Mouse (Mus musculus): ENCODE results near the gene Wdr46. TPM values are rescaled to one million over a fixed set of nuclear protein-coding genes. Genes with fewer than 3 reads are reported as not detected.
"Not testable (repeated sequence)": the region's sequence is repeated elsewhere in the genome, so short reads cannot be mapped to it uniquely, and the experiment has no call there.

The Wdr46 gene
- polyA plus RNA-seq, 1 experiment, result 20.5 TPM

- no peaks in the 10 kb centered on the region for H3K27me3 ChIP-seq (ENCODE audit: control insufficient read depth, insufficient read depth, low read length)
- peaks cover 23% of the 10 kb centered on the region for H3K36me3 ChIP-seq (ENCODE audit: control insufficient read depth, insufficient read depth, low read length)
- TF ChIP-seq CTCF (IDR thresholded peaks at IDR 0.05; ENCODE audit: extremely low read depth, insufficient read depth, insufficient read length, insufficient replicate concordance) (no peak), POLR2A (IDR thresholded peaks at IDR 0.05; ENCODE audit: low read depth, low read length) (no peak)
- no peak overlapping the region for H3K27ac ChIP-seq (ENCODE audit: insufficient read depth, low read length)
- DNase-seq (ENCODE audit: low read depth in 1 of 2, low spot score in 2 of 2), result no peak
- WGBS, result 74% methylated on average over 3 of the region's 3 CpGs
- H3K4me1 ChIP-seq (ENCODE audit: control insufficient read depth, insufficient read depth, insufficient read length), result peaks cover 6% of the 10 kb centered on the region; the same call in 1 of the 2 replicates
- H3K4me3 ChIP-seq (ENCODE audit: extremely low read depth, insufficient read depth, insufficient read length), result no peak overlapping the region
Measured at GRCm38 (mm10) chr17:33995651-33996050, 55.2 kb downstream of the Wdr46 start.

GRCm38 (mm10) chr17:33997025-33997424 is 56.6 kb downstream of the Wdr46 start:
- not testable (repeated sequence) for H3K27ac ChIP-seq (ENCODE audit: insufficient read depth, low read length); H3K27me3 ChIP-seq (ENCODE audit: control insufficient read depth, insufficient read depth, low read length); H3K4me3 ChIP-seq (ENCODE audit: extremely low read depth, insufficient read depth, insufficient read length); DNase-seq (ENCODE audit: low read depth in 1 of 2, low spot score in 2 of 2)
- Histone ChIP-seq H3K4me1 (ENCODE audit: control insufficient read depth, insufficient read depth, insufficient read length) (peaks cover 10% of the 10 kb centered on the region; the same call in 1 of the 2 replicates), H3K36me3 (ENCODE audit: control insufficient read depth, insufficient read depth, low read length) (peaks cover 23% of the 10 kb centered on the region)
- 93% methylated on average over 2 of the region's 2 CpGs for WGBS

GRCm38 (mm10) chr17:33998697-33999096 is 58.2 kb downstream of the Wdr46 start:
- H3K27ac ChIP-seq (ENCODE audit: insufficient read depth, low read length); DNase-seq (ENCODE audit: low read depth in 1 of 2, low spot score in 2 of 2); H3K27me3 ChIP-seq (ENCODE audit: control insufficient read depth, insufficient read depth, low read length): not testable (repeated sequence)
- peaks cover 23% of the 10 kb centered on the region for H3K36me3 ChIP-seq (ENCODE audit: control insufficient read depth, insufficient read depth, low read length)
- peak overlapping the region; percentile 87 for H3K4me3 ChIP-seq (ENCODE audit: extremely low read depth, insufficient read depth, insufficient read length)
- peaks cover 10% of the 10 kb centered on the region; the same call in 1 of the 2 replicates for H3K4me1 ChIP-seq (ENCODE audit: control insufficient read depth, insufficient read depth, insufficient read length)
- WGBS, result 13% methylated on average over 5 of the region's 5 CpGs

Other genes with a start within 250 kb of the Wdr46 start
- 194 and 290 TPM in 2 replicates for gene March2, start 222.0 kb upstream of the Wdr46 start, polyA plus RNA-seq (2012; rRNA removed)
- gene Rab11b, start 180.1 kb upstream of the Wdr46 start, polyA plus RNA-seq (2012; rRNA removed), result 225 and 270 TPM in 2 replicates
- gene Angptl4, start 158.8 kb upstream of the Wdr46 start, polyA plus RNA-seq (2012; rRNA removed), result 15.6 and 21.5 TPM in 2 replicates
- 56.8 and 74.6 TPM in 2 replicates for gene Kank3, start 130.1 kb upstream of the Wdr46 start, polyA plus RNA-seq (2012; rRNA removed)
- 746 and 860 TPM in 2 replicates for gene Rps28, start 116.1 kb upstream of the Wdr46 start, polyA plus RNA-seq (2012; rRNA removed)
- 158 and 201 TPM in 2 replicates for gene Ndufa7, start 116.1 kb upstream of the Wdr46 start, polyA plus RNA-seq (2012; rRNA removed)
- gene Cd320, start 97.6 kb upstream of the Wdr46 start, polyA plus RNA-seq (2012; rRNA removed), result 11.6 and 19.2 TPM in 2 replicates
- 3.2 and 9.3 TPM in 2 replicates for gene Gm7029, start 66.8 kb upstream of the Wdr46 start, polyA plus RNA-seq (2012; rRNA removed)
- 11.5 and 15.3 TPM in 2 replicates for gene Kifc1, start 50.0 kb upstream of the Wdr46 start, polyA plus RNA-seq (2012; rRNA removed)
- gene Platr17, start 35.5 kb upstream of the Wdr46 start, polyA plus RNA-seq (2012; rRNA removed), result 0.47 and 0.68 TPM in 2 replicates
- 56.8 and 65.6 TPM in 2 replicates for gene Daxx, start 31.2 kb upstream of the Wdr46 start, polyA plus RNA-seq (2012; rRNA removed)
- 188 and 240 TPM in 2 replicates for gene Tapbp, start 24.8 kb upstream of the Wdr46 start, polyA plus RNA-seq (2012; rRNA removed)
- gene Zbtb22, start 24.8 kb upstream of the Wdr46 start, polyA plus RNA-seq (2012; rRNA removed), result 62.9 and 122 TPM in 2 replicates
- gene Rgl2, start 11.1 kb upstream of the Wdr46 start, polyA plus RNA-seq (2012; rRNA removed), result 234 and 301 TPM in 2 replicates
- gene Pfdn6, start 317 bp upstream of the Wdr46 start, polyA plus RNA-seq (2012; rRNA removed), result 13.8 and 16.0 TPM in 2 replicates
- gene B3galt4, start 10.8 kb downstream of the Wdr46 start, polyA plus RNA-seq (2012; rRNA removed), result 18.9 and 20.6 TPM in 2 replicates
- 58.0 and 73.2 TPM in 2 replicates for gene Vps52, start 15.2 kb downstream of the Wdr46 start, polyA plus RNA-seq (2012; rRNA removed)
- 476 and 550 TPM in 2 replicates for gene Rps18, start 15.3 kb downstream of the Wdr46 start, polyA plus RNA-seq (2012; rRNA removed)
- 5,070 and 5,425 TPM in 2 replicates for gene H2-K1, start 59.7 kb downstream of the Wdr46 start, polyA plus RNA-seq (2012; rRNA removed)
- 52.0 and 61.3 TPM in 2 replicates for gene Ring1, start 84.0 kb downstream of the Wdr46 start, polyA plus RNA-seq (2012; rRNA removed)
- gene H2-Ke6, start 87.4 kb downstream of the Wdr46 start, polyA plus RNA-seq (2012; rRNA removed), result 122 and 202 TPM in 2 replicates
- gene Slc39a7, start 91.0 kb downstream of the Wdr46 start, polyA plus RNA-seq (2012; rRNA removed), result 86.8 and 99.4 TPM in 2 replicates
- 76.9 and 99.7 TPM in 2 replicates for gene Rxrb, start 91.2 kb downstream of the Wdr46 start, polyA plus RNA-seq (2012; rRNA removed)
- 4.7 and 6.4 TPM in 2 replicates for gene Col11a2, start 98.8 kb downstream of the Wdr46 start, polyA plus RNA-seq (2012; rRNA removed)
- gene H2-Oa, start 151.7 kb downstream of the Wdr46 start, polyA plus RNA-seq (2012; rRNA removed), result 228 and 326 TPM in 2 replicates
- 302 and 363 TPM in 2 replicates for gene H2-DMa, start 178.9 kb downstream of the Wdr46 start, polyA plus RNA-seq (2012; rRNA removed)
- 97.9 and 112 TPM in 2 replicates for gene Brd2, start 182.0 kb downstream of the Wdr46 start, polyA plus RNA-seq (2012; rRNA removed)
- gene H2-DMb2, start 202.6 kb downstream of the Wdr46 start, polyA plus RNA-seq (2012; rRNA removed), result 456 and 587 TPM in 2 replicates
- gene H2-DMb1, start 212.4 kb downstream of the Wdr46 start, polyA plus RNA-seq (2012; rRNA removed), result 322 and 426 TPM in 2 replicates
- 144 and 178 TPM in 2 replicates for gene Tap1, start 246.9 kb downstream of the Wdr46 start, polyA plus RNA-seq (2012; rRNA removed)
- gene Psmb9, start 247.1 kb downstream of the Wdr46 start, polyA plus RNA-seq (2012; rRNA removed), result 159 and 225 TPM in 2 replicates